Mouse (Mus musculus): ENCODE measurements around the gene Gjc3. TPM values are rescaled to one million over a fixed set of nuclear protein-coding genes. Genes with fewer than 3 reads are reported as not detected.

The Gjc3 gene
- 0.04 TPM in 1 of 2 replicates, not detected in the other for polyA plus RNA-seq (2015; fragmentation: Nextera tagmentation; extraction: Ambion mirVana)

DNA sequence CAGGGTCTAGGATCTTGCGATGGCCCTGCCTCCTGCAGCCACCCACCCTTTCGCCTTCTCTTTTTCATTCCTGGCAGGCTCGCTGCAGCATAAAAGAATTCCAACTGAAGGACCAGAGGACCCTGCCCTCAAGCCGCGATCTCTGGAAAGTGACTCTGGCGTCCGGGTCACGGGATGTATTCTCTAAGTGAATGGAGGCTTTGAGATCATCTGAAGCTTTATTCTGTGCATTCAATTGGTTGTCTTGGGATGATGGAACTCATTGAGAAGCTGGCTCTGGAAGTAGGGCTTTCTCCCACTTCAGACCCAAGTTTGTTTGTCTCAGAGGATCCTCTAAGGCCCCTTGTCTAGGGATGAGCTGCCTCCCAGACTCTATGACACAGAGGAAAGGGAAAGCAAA, at the start of gene Gjc3:
Gene Gjc3 (minus strand): TSS at position 154 of the 400 bp plus-strand sequence.

DNA sequence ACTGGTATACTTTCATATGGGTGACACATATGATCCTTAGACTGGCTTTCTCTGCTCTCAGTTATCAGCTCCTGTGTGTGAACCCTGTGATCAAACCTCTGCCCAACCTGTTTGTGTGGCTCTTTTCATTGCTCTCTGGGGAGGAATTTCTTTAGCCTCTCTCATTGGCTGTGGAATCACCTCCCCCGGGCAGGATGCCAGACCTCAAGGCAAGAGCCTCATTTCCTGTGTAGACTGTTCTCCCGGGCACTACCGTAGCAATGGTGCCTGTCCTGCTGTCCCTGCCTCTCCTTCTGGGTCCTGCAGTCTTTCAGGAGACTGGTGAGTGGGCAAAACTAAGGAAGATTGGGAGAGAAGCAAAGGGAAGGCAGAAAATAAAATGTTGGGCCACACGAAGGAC, 18.4 kb upstream of the Gjc3 start, which contains the start of gene Azgp1:
Gene Azgp1 (plus strand): TSS at position 221 of the 400 bp plus-strand sequence.

DNA sequence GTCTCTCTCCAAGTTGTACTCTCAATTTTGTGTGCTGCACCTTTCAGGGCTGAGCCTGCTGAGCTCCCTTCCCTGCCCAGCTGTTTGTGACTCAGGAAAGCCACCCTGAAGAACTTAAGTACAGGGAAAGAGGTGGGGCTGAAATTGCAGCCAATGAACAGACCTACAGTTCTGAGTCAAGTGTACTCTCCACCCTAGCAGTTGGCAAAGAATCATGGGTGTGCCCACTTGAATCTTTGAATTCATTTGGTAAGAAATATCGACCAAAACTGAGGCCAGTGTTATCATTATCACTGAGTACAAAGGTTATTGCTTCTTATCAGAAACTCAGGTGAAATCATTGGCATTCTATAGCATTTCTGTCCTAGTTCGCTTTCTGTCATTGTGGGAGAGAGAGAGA, 41.4 kb downstream of the Gjc3 start, which contains the start of gene Cyp3a13:
Gene Cyp3a13 (minus strand): TSS at position 88 of the 400 bp plus-strand sequence.

Other genes with a start within 250 kb of the Gjc3 start
- 0.24 and 0.30 TPM in 2 replicates for gene Nyap1, start 221.5 kb downstream of the Gjc3 start, polyA plus RNA-seq (2015; fragmentation: Nextera tagmentation; extraction: Ambion mirVana)
- 114 and 132 TPM in 2 replicates for gene Tsc22d4, start 217.4 kb downstream of the Gjc3 start, polyA plus RNA-seq (2015; fragmentation: Nextera tagmentation; extraction: Ambion mirVana)
- gene Ppp1r35, start 184.2 kb downstream of the Gjc3 start, polyA plus RNA-seq (2015; fragmentation: Nextera tagmentation; extraction: Ambion mirVana): 28.5 and 28.7 TPM in 2 replicates
- gene Mepce, start 175.4 kb downstream of the Gjc3 start, polyA plus RNA-seq (2015; fragmentation: Nextera tagmentation; extraction: Ambion mirVana): 8.4 and 9.4 TPM in 2 replicates
- 5.6 and 7.4 TPM in 2 replicates for gene Zcwpw1, start 175.3 kb downstream of the Gjc3 start, polyA plus RNA-seq (2015; fragmentation: Nextera tagmentation; extraction: Ambion mirVana)
- 16.8 and 27.1 TPM in 2 replicates for gene Pilra, start 126.8 kb downstream of the Gjc3 start, polyA plus RNA-seq (2015; fragmentation: Nextera tagmentation; extraction: Ambion mirVana)
- 17.8 and 27.4 TPM in 2 replicates for gene Pilrb1, start 105.0 kb downstream of the Gjc3 start, polyA plus RNA-seq (2015; fragmentation: Nextera tagmentation; extraction: Ambion mirVana)
- 25.5 and 39.0 TPM in 2 replicates for gene Pilrb2, start 91.3 kb downstream of the Gjc3 start, polyA plus RNA-seq (2015; fragmentation: Nextera tagmentation; extraction: Ambion mirVana)
- 0.18 and 0.27 TPM in 2 replicates for gene Cyp3a13, start 41.5 kb downstream of the Gjc3 start, polyA plus RNA-seq (2015; fragmentation: Nextera tagmentation; extraction: Ambion mirVana)
- gene Azgp1, start 18.4 kb upstream of the Gjc3 start, polyA plus RNA-seq (2015; fragmentation: Nextera tagmentation; extraction: Ambion mirVana): 0.46 TPM in 1 of 2 replicates, not detected in the other
- gene Smok3a, start 58.2 kb upstream of the Gjc3 start, polyA plus RNA-seq (2015; fragmentation: Nextera tagmentation; extraction: Ambion mirVana): not detected in 2 replicates
- gene Smok3b, start 58.3 kb upstream of the Gjc3 start, polyA plus RNA-seq (2015; fragmentation: Nextera tagmentation; extraction: Ambion mirVana): not detected in 2 replicates
- gene Smok3c, start 90.1 kb upstream of the Gjc3 start, polyA plus RNA-seq (2015; fragmentation: Nextera tagmentation; extraction: Ambion mirVana): not detected in 2 replicates
- 4.9 and 5.4 TPM in 2 replicates for gene Zkscan1, start 122.0 kb upstream of the Gjc3 start, polyA plus RNA-seq (2015; fragmentation: Nextera tagmentation; extraction: Ambion mirVana)
- 14.2 and 17.9 TPM in 2 replicates for gene Zscan21, start 153.8 kb upstream of the Gjc3 start, polyA plus RNA-seq (2015; fragmentation: Nextera tagmentation; extraction: Ambion mirVana)
- gene Zfp113, start 192.6 kb upstream of the Gjc3 start, polyA plus RNA-seq (2015; fragmentation: Nextera tagmentation; extraction: Ambion mirVana): 6.2 and 7.3 TPM in 2 replicates
- 124 and 131 TPM in 2 replicates for gene Cops6, start 198.0 kb upstream of the Gjc3 start, polyA plus RNA-seq (2015; fragmentation: Nextera tagmentation; extraction: Ambion mirVana)
- 9.1 and 9.7 TPM in 2 replicates for gene Ap4m1, start 208.9 kb upstream of the Gjc3 start, polyA plus RNA-seq (2015; fragmentation: Nextera tagmentation; extraction: Ambion mirVana)
- 197 and 222 TPM in 2 replicates for gene Mcm7, start 209.3 kb upstream of the Gjc3 start, polyA plus RNA-seq (2015; fragmentation: Nextera tagmentation; extraction: Ambion mirVana)
- gene Taf6, start 224.4 kb upstream of the Gjc3 start, polyA plus RNA-seq (2015; fragmentation: Nextera tagmentation; extraction: Ambion mirVana): 35.1 and 35.4 TPM in 2 replicates
- gene Cnpy4, start 224.4 kb upstream of the Gjc3 start, polyA plus RNA-seq (2015; fragmentation: Nextera tagmentation; extraction: Ambion mirVana): 20.0 and 20.2 TPM in 2 replicates
- gene Mblac1, start 231.2 kb upstream of the Gjc3 start, polyA plus RNA-seq (2015; fragmentation: Nextera tagmentation; extraction: Ambion mirVana): 6.0 and 7.3 TPM in 2 replicates

Measured in spleen, postnatal 0 days (tissue).